Mouse (Mus musculus): ENCODE results near the gene Gm20388.

DNA sequence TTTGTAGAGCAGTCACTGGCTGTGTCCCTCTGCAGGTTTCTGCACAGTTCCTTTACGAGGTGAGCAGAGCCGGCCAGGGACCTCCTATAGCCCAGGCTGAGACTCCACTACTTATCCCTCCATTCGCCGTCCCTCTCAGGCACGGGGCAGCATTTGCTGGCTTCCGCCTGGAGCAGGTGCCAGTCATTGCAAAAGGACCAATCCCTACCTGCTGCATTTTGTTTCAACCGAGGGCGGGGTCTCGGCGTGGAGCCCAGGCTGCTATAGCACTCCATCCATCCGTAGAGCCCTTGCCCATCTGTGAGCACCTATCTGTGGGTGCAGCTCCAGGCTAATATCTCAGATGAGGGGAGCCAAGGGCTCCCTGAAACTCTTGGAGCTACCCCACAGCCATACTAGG, 2759.4 kb downstream of the Gm20388 start:
- TF ChIP-seq CTCF (IDR thresholded peaks at IDR 0.05; ENCODE audit: control insufficient read depth, insufficient read depth, low read length) (no peak), POLR2A (IDR thresholded peaks at IDR 0.05; ENCODE audit: borderline replicate concordance, control insufficient read depth, low read depth, low read length) (no peak)

All from bone marrow, adult 2 months (tissue).